Mouse (Mus musculus) bone marrow macrophage, adult 2 months (primary cell): ENCODE results near the gene Ncapd2.

Experiments used
- CTCF ChIP-seq: IDR thresholded peaks from 2 replicates; pipeline ENCODE4 v1.5.1; 2012; ENCODE audit warnings: low read depth, mild to moderate bottlenecking, low read length, moderate library complexity
- POLR2A ChIP-seq: IDR thresholded peaks from 2 replicates; pipeline ENCODE4 v1.6.1; 2012; ENCODE audit warnings: mild to moderate bottlenecking, low read depth, low read length, borderline replicate concordance

GRCm38 (mm10) chr6:125232516-125232915, 41.0 kb upstream of the Ncapd2 start:
- TF ChIP-seq POLR2A (no peak), CTCF (no peak)
